Mouse (Mus musculus) E14TG2a.4 (cell line): ENCODE measurements around the gene Hist1h1a.

Experiments
- H3K27me3 ChIP-seq: 2 replicates; pipeline ENCODE4 v1.6.1; 2014; ENCODE audit warnings: low read length, control low read depth; ENCODE audit not compliant: insufficient read depth
- H3K36me3 ChIP-seq: 2 replicates; pipeline ENCODE4 v1.6.1; 2014; ENCODE audit warnings: low read length, control low read depth; ENCODE audit not compliant: insufficient read depth
- H3K4me1 ChIP-seq: replicated peaks from 2 replicates; pipeline ENCODE4 v1.6.1; 2014; ENCODE audit warnings: low read depth, low read length, control low read depth
- H3K4me3 ChIP-seq: replicated peaks from 2 replicates; pipeline ENCODE4 v1.5.1; 2014; ENCODE audit warnings: mild to moderate bottlenecking, low read length
- H3K9me3 ChIP-seq: 2 replicates; pipeline ENCODE4 v1.6.1; 2014; ENCODE audit warnings: low read length, control low read depth
- CTCF ChIP-seq: conservative IDR thresholded peaks from 2 replicates; pipeline ENCODE4 v1.5.1; 2014; ENCODE audit warnings: low read length
- NANOG ChIP-seq: IDR thresholded peaks from 2 replicates; pipeline ENCODE4 v1.6.1; 2014; ENCODE audit warnings: borderline replicate concordance, low read length, mixed read lengths
- POU5F1 ChIP-seq: IDR thresholded peaks from 2 replicates; pipeline ENCODE4 v1.6.1; 2014; ENCODE audit warnings: low read length, borderline replicate concordance

Hist1h1a gene

DNA sequence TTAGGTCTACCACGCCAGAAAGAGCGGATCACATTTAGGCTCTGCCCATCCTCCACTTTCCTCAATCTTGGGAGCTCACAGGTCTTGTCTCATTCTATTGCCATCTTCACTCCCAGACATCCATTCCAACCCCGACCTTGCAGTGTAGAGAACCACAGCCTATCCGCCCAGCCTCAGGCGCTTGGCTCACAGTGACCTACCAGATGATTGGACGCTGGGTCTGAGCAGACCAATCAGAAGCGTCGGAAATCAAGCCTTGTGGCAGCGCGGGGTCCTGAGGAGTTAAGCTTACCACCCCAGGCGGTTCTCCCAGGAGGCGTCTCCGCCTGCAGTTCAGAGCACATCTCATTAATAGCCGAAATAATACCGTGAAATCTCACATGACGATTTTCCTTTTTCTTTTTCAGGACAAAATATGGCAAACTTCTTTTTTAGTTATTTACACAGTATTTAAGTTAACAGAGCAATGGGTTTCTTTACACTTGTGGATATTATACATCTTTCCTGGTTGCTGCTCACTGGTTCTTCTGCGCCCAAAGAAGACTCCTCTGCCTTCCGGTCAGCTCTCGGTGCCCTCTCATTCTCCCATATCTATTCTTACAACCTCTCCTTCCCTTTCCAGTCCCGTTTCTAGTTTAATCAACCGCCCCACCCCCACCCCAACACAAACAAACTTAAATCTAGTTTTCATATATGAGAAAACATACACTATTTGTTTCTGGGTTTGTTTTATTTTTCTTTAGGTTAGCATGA is 9.3 kb downstream of the Hist1h1a start:
- H3K27me3 ChIP-seq = no peaks in the 10 kb centered on the region
- TF ChIP-seq NANOG (no peak), CTCF (no peak), POU5F1 (no peak)
- no peaks in the 10 kb centered on the region for H3K36me3 ChIP-seq
- peaks cover 43% of the 10 kb centered on the region for H3K4me1 ChIP-seq
- H3K4me3 ChIP-seq = no peak overlapping the region
- H3K9me3 ChIP-seq = no peaks in the 10 kb centered on the region

GRCm38 (mm10) chr13:23778339-23778738 is 14.9 kb downstream of the Hist1h1a start:
- TF ChIP-seq POU5F1 (no peak), CTCF (no peak), NANOG (no peak)

GRCm38 (mm10) chr13:23779025-23779424 is 15.6 kb downstream of the Hist1h1a start:
- H3K36me3 ChIP-seq = no peaks in the 10 kb centered on the region
- no peak for TF ChIP-seq POU5F1
- no peak for TF ChIP-seq CTCF
- no peak for TF ChIP-seq NANOG
- H3K4me3 ChIP-seq = no peak overlapping the region

More at GRCm38 (mm10) chr13:23778339-23778738, 14.9 kb downstream of the Hist1h1a start:
- Histone ChIP-seq H3K4me3 (no peak overlapping the region), H3K36me3 (no peaks in the 10 kb centered on the region), H3K9me3 (0 out of 2 replicates have a peak, but pooled peaks cover 3% of the 10 kb centered on the region), H3K27me3 (no peaks in the 10 kb centered on the region), H3K4me1 (peaks cover 25% of the 10 kb centered on the region)

DNA sequence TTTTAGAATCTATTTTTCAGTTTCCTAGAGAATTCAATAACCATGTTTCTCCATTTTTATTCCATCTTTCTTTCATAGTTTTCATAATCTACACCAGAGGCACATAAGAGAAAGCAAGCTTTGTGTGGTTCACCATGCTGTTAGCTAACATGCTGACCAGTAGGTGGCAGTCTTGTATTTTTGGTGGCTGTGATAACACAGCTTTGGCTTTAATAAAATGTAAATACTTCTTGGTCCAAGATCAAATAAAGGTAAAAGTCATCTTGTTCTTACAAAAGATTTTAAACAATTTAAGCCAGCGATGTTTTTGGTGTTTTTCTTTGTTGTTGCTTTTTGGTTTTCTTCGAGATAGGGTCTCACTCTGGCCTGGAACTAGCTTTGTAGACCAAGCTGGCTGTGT is 29.1 kb downstream of the Hist1h1a start:
- H3K4me1 ChIP-seq = no peaks in the 10 kb centered on the region
- H3K9me3 ChIP-seq = no peaks in the 10 kb centered on the region
- no peak overlapping the region for H3K4me3 ChIP-seq
- TF ChIP-seq CTCF (peak; percentile 77), POU5F1 (no peak)
- H3K27me3 ChIP-seq = peaks cover 9% of the 10 kb centered on the region; the same call in 1 of the 2 replicates
- H3K36me3 ChIP-seq = no peaks in the 10 kb centered on the region

More at GRCm38 (mm10) chr13:23779025-23779424, 15.6 kb downstream of the Hist1h1a start:
- Histone ChIP-seq H3K9me3 (0 out of 2 replicates have a peak, but pooled peaks cover 3% of the 10 kb centered on the region), H3K4me1 (peaks cover 21% of the 10 kb centered on the region), H3K27me3 (no peaks in the 10 kb centered on the region)

DNA sequence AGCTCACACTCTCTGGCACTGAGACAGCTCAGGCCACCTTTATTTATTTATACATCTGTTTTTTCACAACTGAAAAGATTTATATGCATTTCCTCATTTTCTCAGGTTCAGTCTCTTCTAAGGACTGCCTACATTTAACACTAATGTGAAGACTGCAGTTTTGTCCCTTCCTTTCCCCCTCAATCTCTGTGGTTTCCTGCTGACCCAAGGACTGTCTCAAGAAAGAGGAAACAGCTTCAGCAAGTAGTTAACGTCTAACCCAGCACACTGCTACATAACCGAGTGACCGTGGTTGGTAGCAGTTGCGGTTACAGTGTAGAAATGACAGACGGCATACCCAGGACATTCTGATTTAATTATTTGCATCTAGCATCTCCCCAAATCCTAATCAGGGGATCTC is 35.9 kb downstream of the Hist1h1a start:
- Histone ChIP-seq H3K27me3 (peaks cover 4% of the 10 kb centered on the region; the same call in 1 of the 2 replicates), H3K4me3 (no peak overlapping the region), H3K36me3 (no peaks in the 10 kb centered on the region), H3K9me3 (no peaks in the 10 kb centered on the region), H3K4me1 (no peaks in the 10 kb centered on the region)
- TF ChIP-seq CTCF (no peak), POU5F1 (no peak), NANOG (no peak)

GRCm38 (mm10) chr13:23804532-23804931 is 41.1 kb downstream of the Hist1h1a start:
- H3K4me1 ChIP-seq = no peaks in the 10 kb centered on the region
- no peaks in the 10 kb centered on the region for H3K9me3 ChIP-seq
- no peak overlapping the region for H3K4me3 ChIP-seq
- TF ChIP-seq NANOG (no peak), CTCF (no peak), POU5F1 (no peak)
- H3K36me3 ChIP-seq = no peaks in the 10 kb centered on the region
- H3K27me3 ChIP-seq = no peaks in the 10 kb centered on the region; the same call in 1 of the 2 replicates

DNA sequence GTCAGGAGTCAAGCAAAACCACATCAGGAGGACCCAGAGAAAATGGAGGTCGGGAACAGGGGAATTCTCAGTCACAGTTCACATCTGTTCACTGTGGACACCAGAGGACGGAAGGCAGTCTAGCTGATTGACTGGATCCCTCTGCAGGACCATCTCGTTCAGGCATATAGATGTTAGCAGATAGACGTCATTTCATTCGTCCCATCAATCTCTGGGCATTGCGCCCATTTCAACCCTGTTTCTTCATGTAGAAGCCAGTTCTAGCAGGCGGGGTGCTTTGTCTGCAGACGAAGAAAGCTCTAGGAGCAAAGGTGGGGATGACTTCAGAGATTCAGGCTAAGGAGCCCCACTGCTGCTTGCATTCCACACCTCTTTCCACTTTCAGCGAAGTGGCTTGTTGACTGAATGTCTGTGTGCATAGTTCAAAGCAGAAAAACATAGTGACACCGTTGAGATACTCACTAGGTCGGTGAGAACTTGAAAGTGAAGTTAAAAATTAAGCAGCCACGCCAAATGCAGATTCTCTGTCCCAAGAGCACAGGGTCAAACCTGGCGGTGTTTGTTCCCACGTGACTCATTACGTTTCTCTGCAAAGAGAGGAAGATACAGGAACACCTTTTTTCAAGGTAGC is 43.1 kb downstream of the Hist1h1a start, which contains the start of gene Slc17a2:
Gene Slc17a2, plus strand, starts transcription at position 572 of the 631 bp plus-strand sequence.
- TF ChIP-seq NANOG (no peak), CTCF (no peak), POU5F1 (no peak)
- H3K27me3 ChIP-seq = no peaks in the 10 kb centered on the region; the same call in 1 of the 2 replicates
- no peak within 1 kb of the TSS for H3K4me3 ChIP-seq
- no peaks in the 10 kb centered on the region for H3K9me3 ChIP-seq
- H3K4me1 ChIP-seq = no peaks in the 10 kb centered on the region
- H3K36me3 ChIP-seq = no peaks in the 10 kb centered on the region
